Mouse (Mus musculus): Measurements from ENCODE around the gene Tob2. TPM values are rescaled to one million over a fixed set of nuclear protein-coding genes. Genes with fewer than 3 reads are reported as not detected.

The Tob2 gene
- polyA plus RNA-seq, 1 experiment from 2014 or later: 19.4 TPM

- Histone ChIP-seq H3K27ac (ENCODE audit: low read length) (no peak overlapping the region), H3K9ac (replicated peaks; ENCODE audit: low read depth, low read length) (no peak overlapping the region), H3K27me3 (replicated peaks; ENCODE audit: control insufficient read depth, insufficient read depth, low read length) (no peaks in the 10 kb centered on the region), H3K4me2 (ENCODE audit: low read length) (no peak overlapping the region), H3K9me3 (ENCODE audit: control insufficient read depth, low read length) (no peaks in the 10 kb centered on the region), H3K4me3 (replicated peaks; ENCODE audit: low read length) (no peak overlapping the region), H3K36me3 (ENCODE audit: control insufficient read depth, insufficient read depth) (peaks cover 40% of the 10 kb centered on the region), H3K4me1 (replicated peaks; ENCODE audit: control insufficient read depth, insufficient read depth, low read length) (peaks cover 6% of the 10 kb centered on the region)
- 90% methylated on average over 3 of the region's 3 CpGs for WGBS
- ATAC-seq: no peak
Observed at GRCm38 (mm10) chr15:81818404-81818803, 40.2 kb downstream of the Tob2 start.

DNA sequence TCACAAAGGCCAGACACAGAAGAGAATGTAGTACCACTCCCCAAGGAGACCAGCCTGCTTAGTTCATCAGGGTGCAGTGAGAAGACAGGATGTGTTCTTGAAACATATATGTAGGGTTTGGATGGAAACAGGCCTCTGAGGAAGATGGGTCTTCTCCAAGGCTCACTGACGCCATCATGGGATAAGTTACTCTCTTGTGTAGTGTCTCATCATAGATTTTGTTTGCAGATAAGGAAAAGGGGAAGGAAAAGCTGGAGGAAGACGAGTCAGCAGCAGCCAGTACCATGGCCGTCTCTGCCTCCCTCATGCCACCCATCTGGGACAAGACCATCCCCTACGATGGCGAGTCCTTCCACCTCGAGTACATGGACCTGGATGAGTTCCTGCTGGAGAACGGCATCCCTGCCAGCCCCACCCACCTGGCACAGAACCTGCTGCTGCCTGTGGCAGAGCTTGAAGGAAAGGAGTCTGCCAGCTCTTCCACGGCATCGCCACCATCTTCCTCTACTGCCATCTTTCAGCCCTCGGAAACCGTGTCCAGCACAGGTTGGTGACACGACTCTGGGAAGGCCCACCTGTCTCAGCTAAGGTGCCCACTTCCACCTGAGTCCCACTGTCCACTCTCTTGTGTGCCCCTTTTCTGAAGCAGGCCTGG, 43.8 kb downstream of the Tob2 start:
- no peak for ATAC-seq

DNA sequence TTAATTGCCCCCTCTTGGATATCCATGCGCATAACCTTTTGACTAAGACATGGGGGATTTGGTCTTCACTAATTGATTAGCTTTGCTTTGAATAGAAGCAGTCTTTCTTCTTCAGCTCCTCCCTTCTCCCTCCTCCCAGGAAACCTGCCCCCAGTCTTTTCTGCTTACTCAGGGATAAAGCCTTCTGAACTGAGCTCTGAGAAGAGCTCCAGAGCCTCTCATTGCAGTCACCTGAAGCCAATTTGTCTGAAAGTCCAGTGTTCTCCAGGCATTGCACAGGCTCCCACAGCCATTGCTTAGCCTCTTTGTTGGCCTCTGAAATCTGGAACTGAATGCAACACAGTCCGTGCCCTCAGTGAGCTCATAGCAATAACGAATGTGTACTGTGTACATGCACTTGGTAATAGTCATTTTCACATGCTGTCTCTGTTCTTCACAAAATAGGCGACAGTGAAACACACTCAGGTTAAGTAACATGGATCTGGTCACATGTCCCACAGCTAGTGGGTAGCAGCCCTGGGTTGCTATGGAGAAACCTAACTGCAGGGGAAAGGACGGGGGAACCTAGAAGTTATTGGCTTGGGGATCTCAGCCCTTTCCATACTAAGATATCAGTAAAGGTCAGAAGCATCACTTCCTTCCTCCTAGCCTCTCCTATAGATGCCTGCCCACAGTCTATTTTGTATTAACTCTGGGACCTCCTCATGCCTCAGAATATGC, 44.5 kb downstream of the Tob2 start:
- no peak overlapping the region for H3K27ac ChIP-seq (ENCODE audit: low read length)
- WGBS: 42% methylated on average over 5 of the region's 5 CpGs

More for the DNA sequence above, 43.8 kb downstream of the Tob2 start:
- no peaks in the 10 kb centered on the region for H3K27me3 ChIP-seq (replicated peaks; ENCODE audit: control insufficient read depth, insufficient read depth, low read length)
- H3K4me3 ChIP-seq (replicated peaks; ENCODE audit: low read length): no peak overlapping the region
- WGBS: 81% methylated on average over 12 of the region's 12 CpGs
- H3K4me1 ChIP-seq (replicated peaks; ENCODE audit: control insufficient read depth, insufficient read depth, low read length): peaks cover 29% of the 10 kb centered on the region
- peaks cover 30% of the 10 kb centered on the region for H3K36me3 ChIP-seq (ENCODE audit: control insufficient read depth, insufficient read depth)
- H3K27ac ChIP-seq (ENCODE audit: low read length): no peak overlapping the region
- no peaks in the 10 kb centered on the region for H3K9me3 ChIP-seq (ENCODE audit: control insufficient read depth, low read length)
- no peak overlapping the region for H3K4me2 ChIP-seq (ENCODE audit: low read length)
- no peak overlapping the region for H3K9ac ChIP-seq (replicated peaks; ENCODE audit: low read depth, low read length)

GRCm38 (mm10) chr15:81812696-81813631, 45.6 kb downstream of the Tob2 start:
- WGBS: 72% methylated on average over 7 of the region's 7 CpGs
- Histone ChIP-seq H3K36me3 (ENCODE audit: control insufficient read depth, insufficient read depth) (peaks cover 22% of the 10 kb centered on the region), H3K4me2 (ENCODE audit: low read length) (peak overlapping the region; percentile 81), H3K27me3 (replicated peaks; ENCODE audit: control insufficient read depth, insufficient read depth, low read length) (no peaks in the 10 kb centered on the region), H3K4me1 (replicated peaks; ENCODE audit: control insufficient read depth, insufficient read depth, low read length) (peaks cover 33% of the 10 kb centered on the region), H3K9ac (replicated peaks; ENCODE audit: low read depth, low read length) (no peak overlapping the region), H3K27ac (ENCODE audit: low read length) (no peak overlapping the region), H3K4me3 (replicated peaks; ENCODE audit: low read length) (peak overlapping the region; percentile 81), H3K9me3 (ENCODE audit: control insufficient read depth, low read length) (no peaks in the 10 kb centered on the region)
- ATAC-seq: no peak

More for the DNA sequence above, 44.5 kb downstream of the Tob2 start:
- ATAC-seq: no peak
- no peak overlapping the region for H3K4me3 ChIP-seq (replicated peaks; ENCODE audit: low read length)
- H3K4me2 ChIP-seq (ENCODE audit: low read length): no peak overlapping the region
- H3K9me3 ChIP-seq (ENCODE audit: control insufficient read depth, low read length): no peaks in the 10 kb centered on the region
- H3K9ac ChIP-seq (replicated peaks; ENCODE audit: low read depth, low read length): no peak overlapping the region
- H3K27me3 ChIP-seq (replicated peaks; ENCODE audit: control insufficient read depth, insufficient read depth, low read length): no peaks in the 10 kb centered on the region
- H3K36me3 ChIP-seq (ENCODE audit: control insufficient read depth, insufficient read depth): peaks cover 27% of the 10 kb centered on the region
- peaks cover 33% of the 10 kb centered on the region for H3K4me1 ChIP-seq (replicated peaks; ENCODE audit: control insufficient read depth, insufficient read depth, low read length)

DNA sequence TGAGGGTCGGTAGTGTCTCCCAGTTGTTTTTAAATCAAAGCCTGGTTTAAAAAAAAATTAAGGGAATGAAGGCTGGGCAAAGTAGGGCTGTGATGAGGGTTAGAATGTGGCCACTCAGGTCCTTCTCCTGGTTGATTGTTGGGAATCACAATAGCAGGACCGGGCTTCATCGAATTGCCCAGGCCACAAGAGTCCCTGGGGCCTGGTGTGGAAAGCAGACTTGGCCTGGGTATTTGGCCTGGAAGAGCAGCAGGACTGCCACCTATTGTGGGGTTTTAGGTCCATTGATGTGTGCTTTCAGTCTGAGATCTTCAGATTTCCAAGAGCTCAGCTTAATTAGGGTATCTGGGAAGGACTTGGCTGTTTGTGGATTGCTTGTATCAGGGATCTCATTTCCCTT, 46.3 kb downstream of the Tob2 start:
- no peaks in the 10 kb centered on the region for H3K9me3 ChIP-seq (ENCODE audit: control insufficient read depth, low read length)
- H3K4me3 ChIP-seq (replicated peaks; ENCODE audit: low read length): peak overlapping the region; percentile 81
- H3K4me2 ChIP-seq (ENCODE audit: low read length): peak overlapping the region; percentile 81
- H3K9ac ChIP-seq (replicated peaks; ENCODE audit: low read depth, low read length): peak overlapping the region; percentile 82
- peaks cover 18% of the 10 kb centered on the region for H3K36me3 ChIP-seq (ENCODE audit: control insufficient read depth, insufficient read depth)
- H3K4me1 ChIP-seq (replicated peaks; ENCODE audit: control insufficient read depth, insufficient read depth, low read length): peaks cover 33% of the 10 kb centered on the region
- no peak for ATAC-seq
- H3K27ac ChIP-seq (ENCODE audit: low read length): no peak overlapping the region
- WGBS: 15% methylated on average over 3 of the region's 3 CpGs
- H3K27me3 ChIP-seq (replicated peaks; ENCODE audit: control insufficient read depth, insufficient read depth, low read length): no peaks in the 10 kb centered on the region

DNA sequence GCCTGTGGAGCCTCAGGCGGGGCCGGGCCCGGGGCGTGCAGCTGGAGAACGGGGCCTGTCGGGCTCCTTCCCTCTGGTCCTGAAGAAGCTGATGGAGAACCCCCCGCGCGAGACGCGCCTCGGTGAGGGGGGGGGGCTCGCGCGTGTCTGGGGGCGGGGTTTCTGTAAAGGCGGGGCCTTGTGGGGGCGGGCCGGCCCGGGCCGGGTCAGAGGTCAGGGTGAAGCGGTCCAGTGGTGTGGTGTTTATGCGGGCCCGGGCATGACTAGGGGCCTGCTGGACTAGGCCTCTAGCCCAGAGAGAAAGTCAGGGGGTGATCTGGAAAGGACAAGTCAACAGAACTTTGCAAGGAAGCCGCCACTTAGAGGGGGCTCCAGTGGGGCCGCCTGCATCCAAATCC, 47.0 kb downstream of the Tob2 start:
- Histone ChIP-seq H3K4me2 (ENCODE audit: low read length) (peak overlapping the region; percentile 81), H3K4me1 (replicated peaks; ENCODE audit: control insufficient read depth, insufficient read depth, low read length) (peaks cover 33% of the 10 kb centered on the region), H3K27ac (ENCODE audit: low read length) (peak overlapping the region; percentile 83), H3K27me3 (replicated peaks; ENCODE audit: control insufficient read depth, insufficient read depth, low read length) (no peaks in the 10 kb centered on the region), H3K9me3 (ENCODE audit: control insufficient read depth, low read length) (no peaks in the 10 kb centered on the region), H3K36me3 (ENCODE audit: control insufficient read depth, insufficient read depth) (peaks cover 11% of the 10 kb centered on the region), H3K4me3 (replicated peaks; ENCODE audit: low read length) (peak overlapping the region; percentile 81), H3K9ac (replicated peaks; ENCODE audit: low read depth, low read length) (peak overlapping the region; percentile 82)
- no peak for ATAC-seq
- WGBS: 1% methylated on average over 20 of the region's 26 CpGs

DNA sequence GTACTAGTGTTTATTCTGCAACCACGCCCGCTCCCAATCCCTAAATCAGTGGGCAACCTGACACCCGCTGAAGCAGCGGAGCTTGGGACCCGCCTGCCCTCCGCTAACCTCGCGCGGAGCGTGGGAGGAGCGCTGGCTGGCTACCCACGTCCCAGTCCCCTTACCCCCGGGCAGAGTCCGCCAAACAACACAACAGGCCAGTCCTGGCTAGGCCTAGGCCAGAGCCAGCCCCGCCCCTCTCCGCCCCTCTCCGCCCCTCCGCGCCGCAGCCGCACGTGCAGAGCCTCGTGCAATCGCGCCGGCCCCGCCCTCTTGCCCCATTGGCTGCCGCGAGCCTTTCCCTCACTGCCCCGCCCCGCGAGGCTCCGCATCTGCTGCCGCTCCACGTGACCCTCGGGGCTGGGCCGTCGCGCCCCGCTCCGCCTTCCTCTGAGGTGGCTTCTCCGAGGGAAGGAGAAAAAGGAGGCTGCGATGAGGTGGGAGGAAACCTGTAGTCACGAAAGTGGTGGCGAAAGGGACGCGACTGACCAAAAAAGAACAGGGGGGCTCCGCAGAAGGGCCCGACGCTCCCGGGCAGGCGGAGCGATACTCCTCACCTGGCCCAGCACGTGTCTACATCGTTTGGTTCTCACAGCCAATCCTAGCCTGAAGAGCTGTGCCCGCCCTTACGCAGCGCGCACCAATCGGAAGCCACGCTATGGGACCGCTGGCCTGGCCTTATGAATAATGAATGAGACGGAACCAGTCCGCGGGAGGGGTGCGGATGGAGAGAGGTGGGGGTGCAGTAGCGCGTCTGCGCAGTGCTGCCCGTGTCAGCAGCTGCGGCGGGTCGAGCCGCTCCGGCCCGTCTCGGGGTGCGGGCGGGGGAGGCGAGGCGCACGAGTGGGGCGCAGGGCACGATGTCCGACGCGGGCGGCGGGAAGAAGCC, 47.7 kb downstream of the Tob2 start:
- Histone ChIP-seq H3K4me3 (replicated peaks; ENCODE audit: low read length) (peak overlapping the region; percentile 81), H3K36me3 (ENCODE audit: control insufficient read depth, insufficient read depth) (peaks cover 8% of the 10 kb centered on the region), H3K9me3 (ENCODE audit: control insufficient read depth, low read length) (no peaks in the 10 kb centered on the region), H3K27ac (ENCODE audit: low read length) (peak overlapping the region; percentile 90), H3K27me3 (replicated peaks; ENCODE audit: control insufficient read depth, insufficient read depth, low read length) (no peaks in the 10 kb centered on the region), H3K9ac (replicated peaks; ENCODE audit: low read depth, low read length) (peak overlapping the region; percentile 82), H3K4me1 (replicated peaks; ENCODE audit: control insufficient read depth, insufficient read depth, low read length) (peaks cover 33% of the 10 kb centered on the region), H3K4me2 (ENCODE audit: low read length) (peak overlapping the region; percentile 81)
- under 1% methylated on average over 70 of the region's 89 CpGs for WGBS
- ATAC-seq: peak; percentile 99

- peak; percentile 11; the same call in 1 of the 2 replicates for ATAC-seq
- peaks cover 33% of the 10 kb centered on the region for H3K4me1 ChIP-seq (replicated peaks; ENCODE audit: control insufficient read depth, insufficient read depth, low read length)
- peaks cover 2% of the 10 kb centered on the region for H3K36me3 ChIP-seq (ENCODE audit: control insufficient read depth, insufficient read depth)
- H3K27ac ChIP-seq (ENCODE audit: low read length): peak overlapping the region; percentile 90
- peak overlapping the region; percentile 81 for H3K4me2 ChIP-seq (ENCODE audit: low read length)
- no peaks in the 10 kb centered on the region for H3K27me3 ChIP-seq (replicated peaks; ENCODE audit: control insufficient read depth, insufficient read depth, low read length)
- peak overlapping the region; percentile 62 for H3K9ac ChIP-seq (replicated peaks; ENCODE audit: low read depth, low read length)
- H3K9me3 ChIP-seq (ENCODE audit: control insufficient read depth, low read length): no peaks in the 10 kb centered on the region
- H3K4me3 ChIP-seq (replicated peaks; ENCODE audit: low read length): peak overlapping the region; percentile 81
- WGBS: 0% methylated on average over 10 of the region's 10 CpGs
Observed at GRCm38 (mm10) chr15:81810150-81810549, 48.4 kb downstream of the Tob2 start.

All from forebrain, embryonic 16.5 days (tissue).